Mouse (Mus musculus) cortical plate, adult 2 months (tissue): ENCODE measurements around the gene Prdm16.

Experiments
- CTCF ChIP-seq: fragments of 200-500 bp; IDR thresholded peaks from 2 replicates; pipeline ENCODE4 v1.5.1; 2011; ENCODE audit warnings: mild to moderate bottlenecking, control low read depth, low read length; ENCODE audit not compliant: insufficient read depth; ENCODE audit errors: extremely low read depth
- POLR2A ChIP-seq: fragments of 200-500 bp; IDR thresholded peaks from 2 replicates; pipeline ENCODE4 v1.6.1; 2011; ENCODE audit warnings: mild to moderate bottlenecking, low read length, control low read depth; ENCODE audit not compliant: insufficient read depth; ENCODE audit errors: extremely low read depth

DNA sequence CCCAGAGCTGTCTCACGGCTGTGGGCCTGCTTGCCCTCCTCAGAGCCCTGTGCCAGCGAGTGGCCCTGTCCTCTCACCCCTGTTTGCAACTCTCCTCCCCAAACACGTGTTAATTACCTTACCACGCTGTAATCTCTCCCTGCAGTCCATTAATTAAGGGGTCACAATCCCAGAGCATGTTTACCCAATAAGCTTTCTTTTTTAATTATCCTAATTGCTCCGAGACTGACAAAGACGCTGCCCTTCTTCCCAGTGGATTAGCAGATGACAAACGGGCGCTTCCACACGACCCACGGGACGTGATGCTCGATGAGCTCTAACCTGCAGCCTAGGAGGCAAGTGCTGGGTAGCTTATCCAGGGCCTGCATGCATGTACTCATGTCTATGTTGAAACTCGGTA is 176.7 kb downstream of the Prdm16 start:
- TF ChIP-seq CTCF (no peak), POLR2A (no peak)
